Mouse (Mus musculus): Measurements from ENCODE around the gene Igf2bp2.
A peak's percentile ranks its signal among the peaks of the same experiment; 100 is the strongest.

Igf2bp2 gene

DNA sequence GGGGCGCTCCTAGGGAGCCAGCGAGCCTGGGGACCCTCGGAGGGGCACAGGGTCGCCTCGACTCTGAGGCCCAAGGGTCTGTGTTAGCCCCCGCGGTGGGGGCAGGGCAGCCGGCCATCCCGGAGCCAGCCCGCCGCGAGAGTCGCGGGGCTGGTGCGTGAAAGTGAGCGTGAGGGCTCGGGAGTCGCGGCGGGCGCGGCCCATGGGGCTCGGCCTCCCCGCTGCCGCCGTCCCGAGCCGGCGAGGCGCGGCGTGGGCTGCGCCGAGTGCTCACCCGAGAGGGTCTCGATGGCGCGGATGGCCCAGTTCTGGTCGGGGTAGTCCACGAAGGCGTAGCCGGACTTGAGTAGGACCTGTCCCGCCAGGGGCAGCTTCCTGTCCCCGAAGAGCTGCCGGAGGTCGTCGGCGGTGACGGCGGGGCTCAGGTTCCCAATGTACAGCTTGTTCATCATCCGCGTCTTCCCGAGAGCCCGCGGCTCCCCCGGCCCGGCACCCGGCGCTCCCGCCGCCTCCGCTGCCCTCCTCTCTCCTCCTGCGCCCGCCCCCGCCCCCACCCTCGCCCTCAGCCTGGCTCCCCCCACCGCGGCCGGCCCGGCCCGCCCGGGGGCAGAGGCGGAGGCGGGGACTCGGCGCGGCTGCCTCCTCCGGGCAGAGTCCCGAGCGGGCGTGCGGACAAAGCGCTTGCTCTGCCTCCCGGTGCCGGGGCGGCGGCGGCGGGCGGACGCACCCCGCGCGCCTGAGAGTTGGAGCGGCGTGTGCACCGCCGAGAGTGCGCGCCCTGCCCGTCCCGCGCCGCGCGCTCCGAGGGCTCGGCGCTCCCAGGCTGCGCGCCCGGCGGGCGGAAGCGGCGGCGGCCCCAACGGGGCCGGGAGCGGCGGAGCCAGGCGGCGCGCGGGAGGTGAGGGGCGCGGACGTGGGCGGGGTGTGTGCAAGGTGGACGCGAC, at the start of gene Igf2bp2:
Igf2bp2 (minus strand) TSS at position 788 of the 944 bp plus-strand sequence.
- no peak for DNase-seq (ENCODE audit: low read depth, low spot score)

DNA sequence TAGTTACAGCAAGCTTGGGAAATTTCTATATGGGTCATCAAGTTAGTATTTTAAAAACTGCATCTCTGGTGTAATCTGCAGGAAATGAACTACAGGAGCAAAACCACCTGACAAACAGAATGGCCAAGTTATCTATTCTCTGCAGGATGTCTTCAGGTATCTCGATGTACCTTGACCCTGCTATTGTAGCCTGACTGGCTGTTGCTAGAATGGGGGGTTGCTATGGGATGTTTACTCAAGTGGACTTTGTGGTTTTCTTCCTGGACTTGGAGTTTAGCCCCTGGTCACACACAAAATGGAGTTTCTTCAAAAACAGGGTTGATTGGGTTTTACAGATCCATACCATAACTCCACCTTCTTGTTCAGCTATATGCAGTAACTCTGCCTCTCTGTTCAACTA, 40.4 kb upstream of the Igf2bp2 start:
- DNase-seq (ENCODE audit: low read depth, low spot score), result no peak

DNA sequence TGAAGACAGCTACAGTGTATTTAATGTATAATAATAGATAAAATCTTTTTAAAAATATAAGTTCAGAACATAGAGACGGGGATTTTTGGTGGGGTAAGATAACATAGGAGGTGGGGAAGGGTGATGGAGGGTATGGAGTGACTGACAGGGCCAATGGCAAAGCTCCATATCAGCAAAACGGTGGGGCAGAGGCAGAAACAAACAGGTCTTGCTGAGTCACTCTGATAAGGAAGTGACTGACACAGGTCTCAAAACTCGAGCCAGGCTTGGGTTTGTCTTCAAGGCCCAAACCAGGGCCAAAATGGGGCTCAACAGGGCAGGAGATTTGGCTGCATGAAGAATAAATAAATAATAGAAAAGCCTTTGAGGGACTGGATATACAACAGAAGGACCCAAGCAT, 38.8 kb upstream of the Igf2bp2 start:
- DNase-seq (ENCODE audit: low read depth, low spot score), result peak; percentile 16

DNA sequence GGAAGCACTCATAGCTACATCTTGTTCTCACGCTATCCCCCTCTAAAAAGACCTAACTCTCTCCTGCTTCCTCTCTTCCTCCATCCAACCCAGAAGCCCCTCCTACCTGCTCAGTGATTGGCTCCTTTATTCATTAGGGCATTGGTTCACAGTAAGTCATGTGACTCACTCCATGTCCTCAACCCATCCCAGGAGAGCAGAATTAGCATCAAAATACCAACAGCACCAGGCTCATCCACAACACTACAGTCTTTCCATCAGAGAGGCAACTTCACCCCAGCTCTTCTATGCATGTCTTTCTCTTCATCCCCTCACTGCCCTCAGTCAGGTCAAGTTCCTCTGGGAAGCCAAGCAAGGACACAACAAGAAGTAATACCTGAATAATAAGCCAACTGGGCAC, 37.4 kb upstream of the Igf2bp2 start:
- no peak for DNase-seq (ENCODE audit: low read depth, low spot score)

DNA sequence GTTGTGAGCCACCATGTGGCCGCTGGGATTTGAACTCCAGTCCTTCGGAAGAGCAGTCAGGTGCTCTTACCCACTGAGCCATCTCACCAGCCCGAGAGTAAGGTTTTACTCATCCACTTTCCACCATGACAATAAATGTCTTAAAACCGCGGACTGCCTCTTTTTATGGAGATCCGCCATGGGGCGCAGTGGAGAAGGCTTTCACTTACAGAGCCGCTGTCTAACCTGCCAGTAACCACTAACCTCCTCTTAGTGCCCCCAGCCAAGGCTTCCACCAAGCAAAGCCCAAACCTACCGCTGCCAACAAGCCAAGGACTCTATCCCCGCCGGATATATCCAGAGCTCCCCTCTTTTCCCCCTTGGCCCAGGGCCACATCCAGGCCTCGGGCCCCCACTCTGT, 24.3 kb upstream of the Igf2bp2 start:
- DNase-seq (ENCODE audit: low read depth, low spot score), result no peak

DNA sequence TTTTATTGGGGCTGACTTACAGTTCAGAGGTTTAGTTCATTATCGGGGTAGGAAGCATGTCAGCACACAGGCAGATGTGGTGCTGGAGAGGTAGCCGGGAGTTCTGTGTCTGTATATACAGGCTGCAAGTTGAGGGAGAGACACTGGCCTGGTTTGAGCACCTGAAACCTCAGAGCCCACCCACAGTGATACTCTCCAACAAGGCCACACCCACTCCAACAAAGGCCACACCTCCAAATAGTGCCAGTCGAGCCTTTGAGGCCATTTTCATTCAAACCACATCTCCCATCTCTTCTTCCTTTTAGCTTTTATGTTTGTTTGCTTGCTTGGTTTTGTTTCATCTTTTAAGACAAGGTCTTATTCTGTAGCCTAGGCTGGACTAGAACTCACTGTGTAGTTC, 22.3 kb upstream of the Igf2bp2 start:
- no peak for DNase-seq (ENCODE audit: low read depth, low spot score)

DNA sequence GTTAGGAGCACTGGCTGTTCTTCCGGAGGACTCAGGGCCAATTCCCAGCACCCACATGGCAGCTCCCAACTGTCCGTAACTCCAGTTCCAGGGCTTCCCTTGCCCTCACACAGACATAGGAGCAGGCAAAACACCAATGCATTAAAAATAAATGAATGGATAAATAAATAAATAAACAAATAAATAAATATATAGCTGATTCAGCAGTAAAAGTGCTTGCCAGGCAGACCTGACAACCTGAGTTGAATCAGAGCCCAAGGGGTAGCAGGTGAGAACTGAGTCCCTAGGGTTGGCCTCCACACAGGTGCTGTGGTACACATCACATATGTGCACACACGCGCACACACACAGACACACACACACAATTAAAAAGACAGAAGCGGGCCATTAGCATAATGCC, 21.0 kb upstream of the Igf2bp2 start:
- no peak for DNase-seq (ENCODE audit: low read depth, low spot score)

DNA sequence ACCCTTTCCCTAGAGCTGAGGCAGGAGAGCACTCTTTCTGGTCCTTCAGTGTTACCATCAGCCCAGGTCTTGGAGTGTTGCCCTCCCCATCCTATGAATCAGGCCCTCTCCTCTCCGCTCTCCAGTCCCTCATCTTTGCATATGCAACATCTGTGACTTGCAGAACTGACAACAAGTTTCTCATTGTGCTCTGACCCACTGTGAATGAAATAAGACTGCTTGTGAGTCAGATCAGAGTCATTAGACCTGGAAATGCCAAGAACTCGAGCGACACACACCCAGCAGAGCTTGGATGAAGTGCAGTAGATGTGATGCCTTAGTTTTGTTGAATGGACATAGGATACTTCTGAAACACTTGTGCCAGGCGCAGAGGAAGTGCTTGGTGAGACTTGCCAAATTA, 19.2 kb upstream of the Igf2bp2 start:
- no peak for DNase-seq (ENCODE audit: low read depth, low spot score)

DNA sequence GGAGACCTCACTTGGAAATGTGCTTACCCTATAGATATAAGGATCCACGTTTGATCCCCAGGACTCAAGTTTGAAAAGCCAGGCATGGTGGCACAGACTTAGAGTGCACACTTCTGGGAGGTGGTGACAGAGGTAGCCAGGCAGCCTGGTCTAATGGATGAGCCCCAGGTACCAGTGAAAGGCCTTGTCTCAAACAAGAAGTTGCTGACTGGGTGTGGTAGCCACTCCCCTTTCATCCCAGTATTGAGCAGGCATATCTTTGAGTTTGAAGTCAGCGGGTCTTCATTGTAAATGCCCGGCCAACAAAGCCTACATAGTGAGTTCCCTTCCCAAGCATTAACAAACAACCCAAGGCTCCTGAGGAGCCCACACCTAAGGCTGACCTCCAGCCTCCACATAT, 15.7 kb upstream of the Igf2bp2 start:
- DNase-seq (ENCODE audit: low read depth, low spot score), result no peak

DNA sequence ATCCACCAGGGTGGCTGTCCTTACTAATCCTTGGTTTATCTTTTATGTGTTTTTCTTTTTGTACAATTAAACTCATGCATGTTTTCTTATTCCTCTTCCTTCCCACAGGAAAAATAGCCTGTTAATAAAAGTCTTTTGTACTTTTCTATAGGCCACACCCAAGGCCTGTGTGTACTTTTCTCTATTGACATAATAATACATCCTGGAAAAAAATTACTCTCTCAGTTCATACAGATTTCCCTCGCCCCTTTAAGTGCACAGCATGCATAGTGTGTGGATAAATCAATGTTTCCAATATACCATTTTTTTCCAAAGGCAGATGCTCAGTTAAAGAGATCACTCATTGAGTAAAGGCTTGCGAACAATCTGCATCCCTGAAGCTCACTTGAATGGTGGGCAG, 14.9 kb upstream of the Igf2bp2 start:
- no peak for DNase-seq (ENCODE audit: low read depth, low spot score)

DNA sequence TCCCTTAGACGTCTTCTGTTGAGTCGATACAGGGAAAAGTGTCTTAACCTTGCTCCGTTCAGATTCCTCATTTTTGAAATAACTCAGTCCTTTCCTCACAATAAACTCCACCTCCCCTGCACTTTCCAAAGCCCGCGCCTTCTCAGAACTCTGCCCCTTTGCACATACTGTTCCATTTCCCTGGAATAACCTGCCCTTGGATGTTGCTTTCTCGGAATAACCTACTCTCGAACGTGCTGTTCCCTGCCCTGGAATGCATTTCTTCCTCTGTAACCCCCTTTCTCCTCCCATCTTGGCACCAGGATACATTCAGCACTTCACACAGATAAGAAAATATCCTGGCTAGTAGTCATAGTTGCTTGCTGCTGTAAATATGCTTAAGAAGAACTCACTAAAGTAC, 5.6 kb upstream of the Igf2bp2 start:
- DNase-seq (ENCODE audit: low read depth, low spot score), result no peak

DNA sequence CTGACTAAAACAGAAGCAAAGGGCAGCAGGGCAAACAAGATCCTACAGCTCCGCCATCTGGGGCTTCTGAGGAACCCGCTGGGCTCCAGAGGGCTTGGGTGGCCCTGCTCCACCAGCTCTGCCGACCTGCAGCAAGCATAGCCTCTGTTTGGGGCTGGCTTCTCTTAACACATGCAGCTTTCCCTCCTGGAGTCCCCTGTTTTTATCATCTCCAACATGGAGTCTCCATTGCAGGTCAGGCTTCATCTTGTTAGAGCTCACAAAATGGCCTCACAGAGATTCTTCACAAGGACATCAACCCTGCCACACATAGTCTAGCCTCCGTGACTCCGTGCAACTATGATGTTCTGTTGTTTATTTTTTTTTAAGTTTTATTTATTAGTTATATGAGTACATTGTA, 2.5 kb upstream of the Igf2bp2 start:
- no peak for DNase-seq (ENCODE audit: low read depth, low spot score)

DNA sequence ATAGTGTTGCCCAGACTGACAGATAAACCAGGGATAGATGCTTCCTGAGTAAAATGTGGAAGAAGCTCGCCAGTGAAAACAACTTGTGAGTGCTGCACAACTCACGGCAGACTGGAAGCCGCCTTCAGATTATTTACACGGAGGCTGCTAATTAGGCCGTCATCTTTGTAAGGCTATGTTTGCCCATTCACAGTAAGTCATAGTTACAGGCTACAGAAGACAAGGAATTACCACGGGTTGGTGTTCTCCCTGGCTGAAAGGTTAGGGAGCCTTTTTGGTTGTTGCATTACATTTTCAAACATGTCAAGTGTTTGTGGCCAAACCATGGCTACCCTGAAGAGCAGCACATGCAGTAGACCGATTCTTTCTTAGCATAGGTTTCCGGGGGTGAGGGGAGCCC, 1.3 kb upstream of the Igf2bp2 start:
- no peak for DNase-seq (ENCODE audit: low read depth, low spot score)

DNA sequence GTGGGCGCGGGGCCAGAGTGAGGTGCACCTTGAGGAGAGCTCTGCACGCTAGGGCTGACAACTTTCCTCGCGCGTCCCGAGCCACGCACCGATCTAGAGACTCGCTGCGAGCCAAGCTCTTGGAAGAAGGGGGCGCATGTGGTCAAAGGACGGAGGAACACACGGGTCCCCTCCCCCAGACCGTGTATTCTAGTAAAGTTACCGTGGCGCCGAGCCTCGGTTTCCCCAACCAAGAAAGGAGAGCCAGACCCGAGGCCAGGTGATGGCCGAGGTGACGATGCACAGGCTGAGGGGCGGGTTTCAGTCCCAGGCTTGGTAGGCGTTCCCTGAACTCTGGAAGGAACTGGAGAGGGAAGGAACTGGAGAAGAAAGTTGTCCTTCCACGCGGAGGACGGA, 355 bp upstream of the Igf2bp2 start:
- DNase-seq (ENCODE audit: low read depth, low spot score), result no peak

DNA sequence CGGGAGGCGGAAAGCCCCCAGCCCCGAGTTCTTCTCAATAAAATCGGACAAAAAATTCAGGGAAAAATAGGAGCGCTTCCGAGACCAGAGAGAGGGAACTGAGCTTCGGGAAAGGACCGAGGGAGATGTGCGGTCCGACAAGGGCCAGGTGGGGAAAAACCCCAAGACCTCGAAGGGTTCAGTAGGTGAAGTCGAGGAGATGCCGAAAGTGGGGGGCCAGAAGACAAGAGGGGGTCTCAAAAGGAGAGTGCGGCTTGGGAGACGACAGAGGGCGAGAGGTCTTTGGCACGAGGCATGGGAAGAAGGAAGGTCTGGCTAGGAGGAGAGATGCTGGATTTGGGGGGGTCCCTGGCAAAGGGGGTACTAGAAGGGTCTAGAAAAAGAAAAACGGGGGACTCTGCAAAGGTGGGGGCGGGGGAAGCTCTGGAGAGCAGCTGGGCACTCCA, 1.0 kb downstream of the Igf2bp2 start:
- no peak for DNase-seq (ENCODE audit: low read depth, low spot score)

DNA sequence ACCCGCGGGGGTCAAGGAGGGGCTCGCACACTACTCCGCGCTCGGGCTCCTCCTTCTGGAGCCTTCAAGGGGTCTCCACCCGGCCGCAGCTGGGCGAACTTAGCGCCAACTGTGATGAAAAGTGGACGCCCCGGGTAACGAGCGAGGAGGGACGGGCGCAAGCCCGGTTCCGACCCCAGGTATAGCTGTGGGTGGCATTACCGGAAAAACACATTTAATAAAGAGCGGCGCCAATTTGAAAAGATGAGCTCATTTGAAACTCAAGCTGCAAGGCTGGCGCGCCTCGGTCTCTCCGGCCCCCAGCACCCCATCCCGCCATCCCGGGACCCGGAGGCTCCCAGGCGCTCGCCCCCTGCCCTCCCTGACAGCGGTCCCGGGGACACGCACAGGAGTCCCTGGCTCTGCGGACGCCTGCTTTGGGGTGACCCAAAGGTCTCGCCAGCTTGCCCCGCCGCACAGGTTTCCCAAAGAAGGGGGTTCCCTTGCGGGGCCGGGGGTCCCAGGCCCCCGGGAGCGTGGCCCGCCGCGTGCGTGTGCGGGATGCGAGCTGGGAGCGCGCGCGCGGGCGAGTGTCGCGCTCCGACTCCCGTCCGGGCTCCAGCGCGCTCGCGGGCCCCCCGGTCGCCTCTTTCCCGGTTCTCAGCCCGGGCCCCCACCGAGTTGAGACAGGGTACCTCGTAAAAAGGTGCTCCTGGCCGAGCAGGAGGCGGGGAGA, 1.6 kb downstream of the Igf2bp2 start:
- DNase-seq (ENCODE audit: low read depth, low spot score), result no peak

DNA sequence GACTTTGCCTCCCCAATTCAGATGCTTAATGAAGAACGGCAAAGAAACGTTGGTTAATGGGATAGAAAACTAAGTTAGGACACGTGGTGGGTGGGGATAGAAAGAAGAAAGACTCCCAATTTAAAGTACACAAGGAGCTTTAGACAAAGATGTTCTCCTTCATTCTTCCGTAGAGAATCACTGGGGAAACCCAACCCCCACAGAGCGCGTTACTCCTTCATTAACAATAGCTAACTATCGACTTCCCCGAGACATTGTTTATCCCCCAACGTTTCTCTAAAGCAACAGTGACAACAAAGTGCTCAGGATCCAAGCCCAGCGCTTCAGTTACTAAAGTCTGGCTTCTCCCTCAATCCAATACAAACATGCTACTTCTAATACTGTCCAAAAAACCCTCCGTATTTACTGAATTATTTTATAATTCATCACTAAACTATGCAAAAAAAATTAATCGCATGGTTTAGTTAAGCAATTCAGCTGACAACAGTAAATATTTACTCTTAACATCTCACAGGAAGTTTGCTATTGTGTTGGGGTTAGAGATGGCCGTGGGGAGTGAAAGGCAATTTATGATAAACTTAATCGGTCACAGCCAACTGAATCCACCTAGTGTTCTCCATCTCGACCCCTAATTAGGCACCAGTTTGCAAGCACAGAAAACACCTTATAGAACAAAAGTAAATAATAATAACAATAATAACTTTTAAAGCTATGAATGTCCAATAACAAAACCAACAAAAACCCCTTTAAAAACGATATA, 2.5 kb downstream of the Igf2bp2 start:
- no peak for DNase-seq (ENCODE audit: low read depth, low spot score)

DNA sequence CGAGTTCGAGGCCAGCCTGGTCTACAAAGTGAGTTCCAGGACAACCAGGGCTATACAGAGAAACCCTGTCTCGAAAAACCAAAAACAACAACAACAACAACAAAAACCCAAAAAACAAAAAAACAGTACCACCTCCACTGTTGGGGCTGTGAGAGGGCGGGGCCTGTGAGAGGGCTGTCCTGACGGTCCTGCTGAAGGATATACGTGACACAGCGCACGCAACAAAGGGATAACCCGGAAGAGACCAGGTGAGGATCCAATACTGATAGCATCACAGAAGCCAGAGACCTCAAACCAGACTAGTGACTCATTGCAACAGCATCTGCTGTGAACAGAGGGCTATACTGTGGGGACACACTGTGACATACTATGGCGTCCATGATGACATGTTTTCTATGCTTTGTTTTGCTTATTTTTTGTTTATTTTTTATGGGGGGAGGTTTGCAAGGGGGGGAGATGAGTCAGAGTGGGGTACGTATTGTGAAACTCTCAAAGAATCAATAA, 10.1 kb downstream of the Igf2bp2 start:
- DNase-seq (ENCODE audit: low read depth, low spot score), result no peak

DNA sequence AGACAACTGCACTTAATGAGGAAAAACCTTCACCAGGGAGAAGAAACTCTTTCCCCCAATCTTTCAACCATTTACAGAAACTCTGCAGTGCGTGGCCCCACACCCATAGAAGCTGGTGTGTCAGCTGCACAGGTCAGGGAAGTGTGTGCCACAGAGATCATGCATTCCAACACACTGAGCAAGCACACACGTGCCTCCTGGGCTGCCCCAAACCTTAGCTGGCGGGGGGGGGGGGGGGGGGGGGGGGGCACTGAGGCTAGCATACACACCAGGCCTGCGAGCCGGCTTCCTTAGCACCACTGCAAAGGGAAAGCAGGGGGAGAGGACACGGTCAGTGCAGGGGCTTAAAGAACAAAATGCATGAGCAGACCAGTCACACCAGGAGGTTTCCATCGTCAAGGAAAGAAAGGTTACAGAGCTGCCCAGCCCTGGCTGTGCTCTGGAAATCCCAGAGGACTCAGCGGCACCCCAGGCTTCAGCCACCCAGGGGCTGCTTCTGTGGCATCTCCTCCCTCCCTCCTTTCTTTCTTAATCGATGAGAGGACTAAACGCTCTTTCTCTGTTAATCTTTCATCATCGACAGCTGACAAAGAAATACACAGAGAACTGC, 11.3 kb downstream of the Igf2bp2 start:
- DNase-seq (ENCODE audit: low read depth, low spot score), result no peak

DNA sequence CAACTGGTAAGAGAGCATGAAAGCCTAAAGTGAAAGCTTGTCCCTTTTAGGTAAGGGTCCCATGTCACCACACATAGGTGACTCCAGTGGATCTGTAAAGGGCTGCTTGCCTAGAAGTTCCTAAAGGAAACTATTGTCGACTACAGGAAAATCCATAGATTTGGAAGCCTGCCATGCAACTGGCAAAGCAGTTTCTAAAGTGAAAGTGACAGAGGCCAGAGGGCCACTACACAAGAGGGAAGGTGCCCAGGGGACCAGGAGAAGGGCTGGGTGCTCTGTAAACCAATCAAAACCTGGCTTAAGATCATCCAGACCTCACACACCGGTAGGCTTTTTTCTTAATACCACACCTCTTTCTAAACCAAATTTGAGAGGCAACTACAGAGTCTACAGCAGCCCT, 12.7 kb downstream of the Igf2bp2 start:
- DNase-seq (ENCODE audit: low read depth, low spot score), result no peak

DNA sequence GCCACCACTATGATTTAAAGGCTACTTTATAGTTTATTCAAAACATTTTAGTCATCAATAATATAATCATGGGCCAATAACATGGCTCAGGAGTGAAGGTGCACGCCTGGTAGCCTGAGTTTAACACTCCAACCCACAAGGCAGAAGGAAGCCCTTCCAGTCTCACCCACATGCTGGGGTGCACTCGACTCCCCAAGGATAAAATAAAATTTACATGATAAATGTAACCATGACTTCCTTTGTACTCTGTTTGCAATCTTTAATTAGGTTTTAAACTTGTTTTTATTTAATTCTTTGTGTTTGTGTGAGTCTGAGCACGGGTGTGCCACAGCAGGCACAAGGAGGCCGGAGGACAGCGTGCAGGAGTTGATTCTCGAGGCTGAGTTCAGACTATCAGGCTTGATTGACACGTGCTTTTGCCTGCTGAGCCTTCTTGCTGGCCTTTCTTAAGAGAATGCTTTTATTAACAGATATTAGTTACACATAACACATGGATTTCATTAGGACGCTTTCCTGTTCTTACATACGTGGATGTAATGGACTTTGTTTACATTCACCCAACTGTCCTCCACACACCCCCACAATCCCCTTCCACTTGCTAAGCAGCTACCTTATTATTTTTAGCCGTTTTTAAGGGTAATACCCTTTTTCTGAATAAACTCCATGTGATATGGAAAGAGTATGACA, 13.3 kb downstream of the Igf2bp2 start:
- no peak for DNase-seq (ENCODE audit: low read depth, low spot score)
